Mouse (Mus musculus) CH12.LX (cell line): ENCODE data around the gene Rasal1. TPM values are rescaled to one million over a fixed set of nuclear protein-coding genes. Genes with fewer than 3 reads are reported as not detected.
A peak's percentile ranks its signal among the peaks of the same experiment; 100 is the strongest.

Experiments
- DNase-seq: peaks from one replicate; pipeline ENCODE4 v3.0.0-alpha.2; 2013; ENCODE audit errors: extremely low read depth
- H3K27ac ChIP-seq: 2 replicates; pipeline ENCODE4 v1.5.1; 2012; ENCODE audit warnings: low read depth, mild to moderate bottlenecking, control low read depth, moderate library complexity; ENCODE audit not compliant: insufficient read depth
- H3K27me3 ChIP-seq: replicated peaks from 2 replicates; pipeline ENCODE3; 2012; ENCODE audit warnings: inconsistent platforms
- H3K36me3 ChIP-seq, 2 experiments: replicated peaks in 1 of 2; 2 replicates each; pipeline versions ENCODE3 to v1.6.1; 2012; ENCODE audit warnings: inconsistent platforms in 1 of 2, low read length in 1 of 2, mild to moderate bottlenecking in 1 of 2, mixed read lengths in 1 of 2, moderate library complexity in 1 of 2; ENCODE audit not compliant: control insufficient read depth in 1 of 2, insufficient read depth in 1 of 2
- H3K4me1 ChIP-seq, 2 experiments: 2 replicates each; pipeline ENCODE4 v1.6.1; 2012; ENCODE audit warnings: inconsistent platforms in 1 of 2, moderate library complexity in 1 of 2; ENCODE audit not compliant: insufficient read depth in 2 of 2, control insufficient read depth in 1 of 2
- H3K4me2 ChIP-seq: 2 replicates; pipeline ENCODE4 v1.6.1; 2012; ENCODE audit warnings: low read depth, mild to moderate bottlenecking, control low read depth; ENCODE audit not compliant: poor library complexity, insufficient read depth, severe bottlenecking
- H3K4me3 ChIP-seq, 3 experiments: fragments of 150-350 bp in 1 of 3; sonication (generic) in 1 of 3; replicated peaks in 1 of 3; 2 replicates each; pipeline versions ENCODE3 to v1.5.1; 2011 to 2012; ENCODE audit warnings: low read depth in 2 of 3, low read length in 2 of 3, mild to moderate bottlenecking in 2 of 3, moderate library complexity in 2 of 3, control low read depth in 1 of 3, improper control_type of control experiment in 1 of 3, inconsistent platforms in 1 of 3, mixed read lengths in 1 of 3; ENCODE audit not compliant: poor library complexity in 1 of 3
- H3K79me2 ChIP-seq: replicated peaks from 2 replicates; pipeline ENCODE4 v1.6.1; 2012; ENCODE audit warnings: mild to moderate bottlenecking, moderate library complexity; ENCODE audit not compliant: control insufficient read depth, poor library complexity, insufficient read depth, severe bottlenecking; ENCODE audit errors: extremely low read depth
- H3K9ac ChIP-seq: 2 replicates; pipeline ENCODE4 v1.6.1; 2012; ENCODE audit warnings: low read depth, mild to moderate bottlenecking, control low read depth, moderate library complexity; ENCODE audit not compliant: insufficient read depth
- H3K9me3 ChIP-seq: replicated peaks from 2 replicates; pipeline ENCODE3; 2012; ENCODE audit warnings: low read length, inconsistent platforms, mixed read lengths
- BHLHE40 ChIP-seq: IDR thresholded peaks from 2 replicates; pipeline ENCODE4 v1.6.1; 2011; ENCODE audit warnings: mild to moderate bottlenecking, low read depth, low read length, improper control_type of control experiment
- CHD1 ChIP-seq: IDR thresholded peaks from 2 replicates; pipeline ENCODE4 v1.6.1; 2012; ENCODE audit warnings: low read depth, low read length, improper control_type of control experiment, inconsistent platforms
- CHD2 ChIP-seq: IDR thresholded peaks from 2 replicates; pipeline ENCODE4 v1.6.1; 2011; ENCODE audit warnings: low read length, improper control_type of control experiment
- CTCF ChIP-seq, 2 experiments: IDR thresholded peaks in 1 of 2; conservative IDR thresholded peaks in 1 of 2; 2 replicates each; pipeline ENCODE4 v1.5.1; 2011 to 2012; ENCODE audit warnings: low read depth in 2 of 2, low read length in 2 of 2, improper control_type of control experiment in 1 of 2, inconsistent platforms in 1 of 2, mild to moderate bottlenecking in 1 of 2, moderate library complexity in 1 of 2
- E2F4 ChIP-seq: IDR thresholded peaks from 2 replicates; pipeline ENCODE4 v1.6.1; 2011; ENCODE audit warnings: low read depth, low read length, improper control_type of control experiment; ENCODE audit not compliant: insufficient replicate concordance
- ELF1 ChIP-seq: IDR thresholded peaks from 2 replicates; pipeline ENCODE4 v1.6.1; 2014; ENCODE audit warnings: low read depth, mild to moderate bottlenecking, inconsistent platforms, low read length, improper control_type of control experiment
- EP300 ChIP-seq: IDR thresholded peaks from 2 replicates; pipeline ENCODE4 v1.6.1; 2011; ENCODE audit warnings: low read length, improper control_type of control experiment
- ETS1 ChIP-seq: conservative IDR thresholded peaks from 2 replicates; pipeline ENCODE4 v1.6.1; 2012; ENCODE audit warnings: low read depth, mild to moderate bottlenecking, inconsistent platforms, low read length, improper control_type of control experiment, moderate library complexity
- HCFC1 ChIP-seq: IDR thresholded peaks from 2 replicates; pipeline ENCODE4 v1.6.1; 2012; ENCODE audit warnings: low read depth, mild to moderate bottlenecking, inconsistent platforms, low read length, improper control_type of control experiment
- IRF4 ChIP-seq: IDR thresholded peaks from 2 replicates; pipeline ENCODE4 v1.6.1; 2014; ENCODE audit warnings: low read depth, mild to moderate bottlenecking, inconsistent platforms, low read length, improper control_type of control experiment
- JUN ChIP-seq: IDR thresholded peaks from 2 replicates; pipeline ENCODE4 v1.6.1; 2011; ENCODE audit warnings: low read depth, mild to moderate bottlenecking, low read length, improper control_type of control experiment, moderate library complexity; ENCODE audit not compliant: insufficient read depth
- JUND ChIP-seq: conservative IDR thresholded peaks from 2 replicates; pipeline ENCODE4 v1.6.1; 2011; ENCODE audit warnings: low read depth, low read length, improper control_type of control experiment
- KAT2A ChIP-seq: IDR thresholded peaks from 2 replicates; pipeline ENCODE4 v1.6.1; 2012; ENCODE audit warnings: low read length, improper control_type of control experiment, inconsistent platforms; ENCODE audit not compliant: insufficient replicate concordance
- MAX ChIP-seq: IDR thresholded peaks from 2 replicates; pipeline ENCODE4 v1.6.1; 2011; ENCODE audit warnings: low read length, improper control_type of control experiment
- MAZ ChIP-seq: IDR thresholded peaks from 2 replicates; pipeline ENCODE4 v1.6.1; 2012; ENCODE audit warnings: low read depth, mild to moderate bottlenecking, inconsistent platforms, low read length, improper control_type of control experiment, moderate library complexity
- MEF2A ChIP-seq: IDR thresholded peaks from 2 replicates; pipeline ENCODE4 v1.6.1; 2014; ENCODE audit warnings: low read depth, mild to moderate bottlenecking, inconsistent platforms, low read length, improper control_type of control experiment, borderline replicate concordance
- MXI1 ChIP-seq: IDR thresholded peaks from 2 replicates; pipeline ENCODE4 v1.6.1; 2011; ENCODE audit warnings: mild to moderate bottlenecking, low read depth, low read length, improper control_type of control experiment
- MYC ChIP-seq: IDR thresholded peaks from 2 replicates; pipeline ENCODE4 v1.6.1; 2011; ENCODE audit warnings: low read depth, mild to moderate bottlenecking, improper control_type of control experiment, low read length
- PAX5 ChIP-seq: IDR thresholded peaks from 2 replicates; pipeline ENCODE4 v1.6.1; 2012; ENCODE audit warnings: low read length, inconsistent platforms, mixed read lengths
- POLR2A ChIP-seq: IDR thresholded peaks from 2 replicates; pipeline ENCODE4 v1.6.1; 2011; ENCODE audit warnings: low read depth, mild to moderate bottlenecking, improper control_type of control experiment, low read length
- POLR2AphosphoS2 ChIP-seq: IDR thresholded peaks from 2 replicates; pipeline ENCODE4 v1.6.1; 2011; ENCODE audit warnings: low read depth, low read length, improper control_type of control experiment
- RCOR1 ChIP-seq: conservative IDR thresholded peaks from 2 replicates; pipeline ENCODE4 v1.6.1; 2012; ENCODE audit warnings: low read depth, mild to moderate bottlenecking, inconsistent platforms, low read length, improper control_type of control experiment
- SIN3A ChIP-seq: IDR thresholded peaks from 2 replicates; pipeline ENCODE4 v1.6.1; 2012; ENCODE audit warnings: low read length, improper control_type of control experiment, inconsistent platforms
- TBP ChIP-seq: conservative IDR thresholded peaks from 2 replicates; pipeline ENCODE4 v1.6.1; 2011; ENCODE audit warnings: low read depth, low read length, improper control_type of control experiment
- TCF12 ChIP-seq: IDR thresholded peaks from 2 replicates; pipeline ENCODE4 v1.6.1; 2014; ENCODE audit warnings: low read depth, mild to moderate bottlenecking, inconsistent platforms, low read length, improper control_type of control experiment
- USF1 ChIP-seq: IDR thresholded peaks from 2 replicates; pipeline ENCODE4 v1.6.1; 2014; ENCODE audit warnings: low read depth, mild to moderate bottlenecking, inconsistent platforms, low read length, improper control_type of control experiment
- USF2 ChIP-seq: conservative IDR thresholded peaks from 2 replicates; pipeline ENCODE4 v1.6.1; 2011; ENCODE audit warnings: low read depth, low read length, improper control_type of control experiment
- ZC3H11A ChIP-seq: IDR thresholded peaks from 2 replicates; pipeline ENCODE4 v1.6.1; 2012; ENCODE audit warnings: low read depth, mild to moderate bottlenecking, inconsistent platforms, low read length, improper control_type of control experiment
- ZMIZ1 ChIP-seq: IDR thresholded peaks from 2 replicates; pipeline ENCODE4 v1.6.1; 2012; ENCODE audit warnings: low read depth, mild to moderate bottlenecking, inconsistent platforms, low read length, improper control_type of control experiment
- ZNF384 ChIP-seq: IDR thresholded peaks from 2 replicates; pipeline ENCODE4 v1.6.1; 2012; ENCODE audit warnings: low read depth, low read length, improper control_type of control experiment, inconsistent platforms
- dilution Hi-C: fragments of 300-500 bp; cut with MboI; formaldehyde crosslinking; loops from 2 replicates; pipeline ENCODE4 v1.14.3; 2020; ENCODE audit warnings: low sequenced_read_pairs; ENCODE audit not compliant: extremely low pct_unique_long_range_greater_than_20kb, extremely low pct_ligation_motif_present
- in situ Hi-C: fragments of 300-500 bp; cut with MboI; formaldehyde crosslinking; loops from 3 replicates; pipeline ENCODE4 v1.14.3; 2019; ENCODE audit warnings: low sequenced_read_pairs, low pct_ligation_motif_present, low pct_unique_long_range_greater_than_20kb, mixed read lengths
- polyA plus RNA-seq: library from polyadenylated mRNA; unstranded; fragments of >175 nt; gene quantifications from 2 replicates; pipeline ENCODE4 v1.2.1, GENCODE M21; 2012; ENCODE audit warnings: low read depth; ENCODE audit not compliant: insufficient read length
- total RNA-seq, 2 experiments: library from RNA; depleted of rRNA; stranded (reverse); fragments of 300-350 nt in 1 of 2; fragments of >200 nt in 1 of 2; gene quantifications; 2 replicates each; pipeline ENCODE4 v1.2.3; 2012 to 2014

Rasal1 gene
- total and polyA plus RNA-seq, 3 experiments: 11.7 to 21.4 (median 15.6) TPM

GRCm38 (mm10) chr5:120643365-120644085 lies 5.1 kb upstream of the Rasal1 start:
- H3K9me3 ChIP-seq: peaks cover 3% of the 10 kb centered on the region
- H3K36me3 ChIP-seq: peaks cover 0 to 3% of the 10 kb centered on the region in 2 experiments
- no peak for DNase-seq
- no peak overlapping the region for H3K4me3 ChIP-seq
- in situ Hi-C loops: no loop called here
- H3K79me2 ChIP-seq: no peaks in the 10 kb centered on the region
- no peak overlapping the region for H3K9ac ChIP-seq
- TF ChIP-seq CTCF (conservative IDR thresholded peaks at IDR 0.05 in 1 of 2, IDR thresholded peaks at IDR 0.05 in 1 of 2; ENCODE audit: low read depth in 2 of 2, low read length in 2 of 2) (no peak), ZNF384 (no peak), CHD1 (no peak), HCFC1 (no peak), USF1 (no peak), POLR2AphosphoS2 (no peak), IRF4 (no peak), MYC (no peak), ELF1 (no peak), EP300 (0 out of 2 replicates have a peak, but pooled peaks have one; percentile 46), SIN3A (no peak), USF2 (no peak), JUN (no peak), POLR2A (no peak), ZMIZ1 (no peak), E2F4 (no peak), JUND (no peak), PAX5 (no peak), TBP (no peak), MAZ (peak; percentile 40; the same call in 1 of the 2 replicates), MEF2A (no peak), BHLHE40 (no peak), KAT2A (no peak), ZC3H11A (no peak), MXI1 (no peak), RCOR1 (no peak), CHD2 (peak; percentile 64), MAX (no peak), TCF12 (0 out of 2 replicates have a peak, but pooled peaks have one; percentile 27), ETS1 (peak; percentile 20; the same call in 1 of the 2 replicates)
- TF ChIP-seq, all 38 proteins: peak for 5
- dilution Hi-C loops: no loop called here
- no peak overlapping the region for H3K27ac ChIP-seq
- H3K4me2 ChIP-seq: no peak overlapping the region
- H3K4me1 ChIP-seq: peaks cover 22 to 31% of the 10 kb centered on the region in 2 experiments
- no peaks in the 10 kb centered on the region for H3K27me3 ChIP-seq
